Mouse (Mus musculus): Measurements from ENCODE around the gene Dscaml1. TPM values are rescaled to one million over a fixed set of nuclear protein-coding genes. Genes with fewer than 3 reads are reported as not detected.

Gene Dscaml1
- polyA plus RNA-seq, 1 experiment from 2014 or later = 7.0 TPM

- H3K4me3 ChIP-seq (replicated peaks) = no peak overlapping the region
- ATAC-seq (ENCODE audit: low FRiP score) = no peak
- H3K9me3 ChIP-seq = no peaks in the 10 kb centered on the region
- WGBS = 7% methylated on average over 2 of the region's 2 CpGs
- H3K36me3 ChIP-seq (replicated peaks) = no peaks in the 10 kb centered on the region
- H3K27ac ChIP-seq = peak overlapping the region; percentile 90
- peaks cover 62% of the 10 kb centered on the region for H3K4me1 ChIP-seq
- H3K4me2 ChIP-seq = no peak overlapping the region
- H3K27me3 ChIP-seq = no peaks in the 10 kb centered on the region
- peak overlapping the region; percentile 25; the same call in 1 of the 2 replicates for H3K9ac ChIP-seq
Observed at GRCm38 (mm10) chr9:45694256-45694655, 267.8 kb downstream of the Dscaml1 start.

DNA sequence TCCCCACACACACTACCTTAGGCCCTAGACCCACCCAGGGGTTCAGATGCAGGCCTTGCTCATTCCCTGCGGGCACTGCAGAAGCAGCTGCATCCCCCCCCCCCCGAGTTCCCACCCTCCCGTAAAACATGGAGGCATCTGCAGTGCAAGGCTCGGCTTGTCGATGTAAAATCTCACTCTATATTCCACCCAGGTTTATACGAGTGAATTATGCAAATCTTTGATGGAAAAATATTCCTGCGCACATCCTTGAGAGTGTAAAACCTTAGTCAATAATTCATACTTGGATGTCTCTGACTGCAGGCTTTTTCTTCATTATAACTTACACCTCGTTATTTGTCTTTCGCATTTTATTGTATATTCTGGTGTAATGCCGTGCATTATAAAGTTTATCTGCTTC is 272.7 kb downstream of the Dscaml1 start:
- Histone ChIP-seq H3K36me3 (replicated peaks) (no peaks in the 10 kb centered on the region), H3K4me1 (peaks cover 32% of the 10 kb centered on the region), H3K27me3 (no peaks in the 10 kb centered on the region), H3K27ac (0 out of 2 replicates have a peak overlapping the region, but pooled peaks have one; percentile 4), H3K9me3 (no peaks in the 10 kb centered on the region), H3K9ac (no peak overlapping the region), H3K4me3 (replicated peaks) (no peak overlapping the region), H3K4me2 (no peak overlapping the region)
- 80% methylated on average over 10 of the region's 10 CpGs for WGBS
- no peak for ATAC-seq (ENCODE audit: low FRiP score)

- H3K4me2 ChIP-seq = no peak overlapping the region
- ATAC-seq (ENCODE audit: low FRiP score) = no peak
- H3K4me3 ChIP-seq (replicated peaks) = no peak overlapping the region
- H3K27me3 ChIP-seq = no peaks in the 10 kb centered on the region
- H3K4me1 ChIP-seq = peaks cover 5% of the 10 kb centered on the region; the same call in 1 of the 2 replicates
- H3K9me3 ChIP-seq = no peaks in the 10 kb centered on the region
- 89% methylated on average over 3 of the region's 3 CpGs for WGBS
- H3K27ac ChIP-seq = no peak overlapping the region
- H3K9ac ChIP-seq = no peak overlapping the region
- no peaks in the 10 kb centered on the region for H3K36me3 ChIP-seq (replicated peaks)
Observed at GRCm38 (mm10) chr9:45703236-45703635, 276.8 kb downstream of the Dscaml1 start.

GRCm38 (mm10) chr9:45704441-45704840 is 278.0 kb downstream of the Dscaml1 start:
- Histone ChIP-seq H3K9me3 (no peaks in the 10 kb centered on the region), H3K27ac (no peak overlapping the region), H3K4me3 (replicated peaks) (no peak overlapping the region), H3K4me1 (peaks cover 3% of the 10 kb centered on the region; the same call in 1 of the 2 replicates), H3K36me3 (replicated peaks) (no peaks in the 10 kb centered on the region), H3K4me2 (no peak overlapping the region), H3K9ac (no peak overlapping the region), H3K27me3 (no peaks in the 10 kb centered on the region)
- ATAC-seq (ENCODE audit: low FRiP score) = no peak
- 77% methylated on average over 3 of the region's 3 CpGs for WGBS

GRCm38 (mm10) chr9:45710300-45710699 is 283.9 kb downstream of the Dscaml1 start:
- Histone ChIP-seq H3K9ac (no peak overlapping the region), H3K9me3 (no peaks in the 10 kb centered on the region), H3K4me2 (no peak overlapping the region), H3K27me3 (peaks cover 3% of the 10 kb centered on the region; the same call in 1 of the 2 replicates), H3K4me1 (peaks cover 4% of the 10 kb centered on the region; the same call in 1 of the 2 replicates), H3K36me3 (replicated peaks) (no peaks in the 10 kb centered on the region), H3K4me3 (replicated peaks) (no peak overlapping the region), H3K27ac (no peak overlapping the region)
- 73% methylated on average over 11 of the region's 11 CpGs for WGBS
- ATAC-seq (ENCODE audit: low FRiP score) = no peak

- Histone ChIP-seq H3K9me3 (no peaks in the 10 kb centered on the region), H3K4me1 (no peaks in the 10 kb centered on the region), H3K4me3 (replicated peaks) (no peak overlapping the region), H3K27ac (no peak overlapping the region), H3K27me3 (peaks cover 3% of the 10 kb centered on the region; the same call in 1 of the 2 replicates), H3K36me3 (replicated peaks) (no peaks in the 10 kb centered on the region), H3K9ac (no peak overlapping the region), H3K4me2 (no peak overlapping the region)
- no peak for ATAC-seq (ENCODE audit: low FRiP score)
- WGBS = 73% methylated on average over 3 of the region's 3 CpGs
Observed at GRCm38 (mm10) chr9:45715387-45715786, 289.0 kb downstream of the Dscaml1 start.

DNA sequence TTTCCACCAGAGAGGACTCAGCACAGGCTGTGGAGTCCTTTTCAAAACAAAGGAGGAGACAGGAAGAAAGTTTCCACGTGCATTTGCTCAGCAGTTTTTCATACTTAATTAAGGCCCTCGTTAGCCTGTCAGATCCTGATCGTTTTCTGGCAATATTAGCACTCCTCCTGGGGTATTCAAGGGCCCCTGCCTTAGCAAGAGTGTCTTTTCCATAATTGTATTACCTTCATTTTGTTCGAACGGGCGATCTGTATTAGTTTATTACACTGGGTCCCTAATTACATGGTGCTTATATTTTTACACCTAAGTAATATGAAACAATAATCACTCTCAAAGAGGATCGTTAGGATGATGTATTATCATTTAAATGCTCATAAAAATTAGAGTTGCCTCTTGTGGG is 293.6 kb downstream of the Dscaml1 start:
- 37% methylated on average over 7 of the region's 7 CpGs for WGBS
- no peaks in the 10 kb centered on the region; the same call in 1 of the 2 replicates for H3K36me3 ChIP-seq (replicated peaks)

GRCm38 (mm10) chr9:45731851-45732250 is 305.4 kb downstream of the Dscaml1 start:
- 88% methylated on average over 5 of the region's 5 CpGs for WGBS
- Histone ChIP-seq H3K4me3 (replicated peaks) (no peak overlapping the region), H3K36me3 (replicated peaks) (no peaks in the 10 kb centered on the region), H3K9ac (no peak overlapping the region), H3K9me3 (no peaks in the 10 kb centered on the region), H3K4me1 (no peaks in the 10 kb centered on the region), H3K4me2 (no peak overlapping the region), H3K27me3 (no peaks in the 10 kb centered on the region), H3K27ac (no peak overlapping the region)
- no peak for ATAC-seq (ENCODE audit: low FRiP score)

More for the DNA sequence above, 293.6 kb downstream of the Dscaml1 start:
- ATAC-seq (ENCODE audit: low FRiP score) = no peak
- Histone ChIP-seq H3K4me3 (replicated peaks) (no peak overlapping the region), H3K4me2 (no peak overlapping the region), H3K9me3 (no peaks in the 10 kb centered on the region), H3K27me3 (0 out of 2 replicates have a peak, but pooled peaks cover 2% of the 10 kb centered on the region), H3K9ac (no peak overlapping the region), H3K4me1 (no peaks in the 10 kb centered on the region), H3K27ac (no peak overlapping the region)

DNA sequence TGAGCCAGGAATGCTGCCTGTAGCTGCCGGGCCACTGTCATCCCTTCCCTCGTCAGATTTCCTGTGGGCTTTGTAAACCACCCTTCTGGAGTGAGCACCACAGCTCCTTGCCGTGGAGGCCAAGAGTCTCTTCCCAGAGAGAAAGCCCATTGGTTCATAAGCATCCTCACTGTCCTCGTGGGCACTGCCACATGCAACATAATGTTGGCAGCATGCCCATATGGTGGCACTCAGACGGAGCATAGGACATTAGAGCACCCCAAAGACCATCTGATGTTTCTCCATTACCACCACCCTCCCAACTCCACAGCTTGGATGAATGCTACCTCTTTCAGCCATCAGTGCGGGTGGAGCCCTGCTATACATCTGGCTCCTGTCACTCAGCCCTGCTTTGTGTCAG is 306.8 kb downstream of the Dscaml1 start:
- Histone ChIP-seq H3K9me3 (no peaks in the 10 kb centered on the region), H3K27me3 (no peaks in the 10 kb centered on the region), H3K4me3 (replicated peaks) (no peak overlapping the region), H3K9ac (no peak overlapping the region; the same call in 1 of the 2 replicates), H3K4me1 (no peaks in the 10 kb centered on the region), H3K4me2 (no peak overlapping the region), H3K36me3 (replicated peaks) (no peaks in the 10 kb centered on the region), H3K27ac (no peak overlapping the region)
- ATAC-seq (ENCODE audit: low FRiP score) = no peak
- WGBS = 81% methylated on average over 6 of the region's 6 CpGs

DNA sequence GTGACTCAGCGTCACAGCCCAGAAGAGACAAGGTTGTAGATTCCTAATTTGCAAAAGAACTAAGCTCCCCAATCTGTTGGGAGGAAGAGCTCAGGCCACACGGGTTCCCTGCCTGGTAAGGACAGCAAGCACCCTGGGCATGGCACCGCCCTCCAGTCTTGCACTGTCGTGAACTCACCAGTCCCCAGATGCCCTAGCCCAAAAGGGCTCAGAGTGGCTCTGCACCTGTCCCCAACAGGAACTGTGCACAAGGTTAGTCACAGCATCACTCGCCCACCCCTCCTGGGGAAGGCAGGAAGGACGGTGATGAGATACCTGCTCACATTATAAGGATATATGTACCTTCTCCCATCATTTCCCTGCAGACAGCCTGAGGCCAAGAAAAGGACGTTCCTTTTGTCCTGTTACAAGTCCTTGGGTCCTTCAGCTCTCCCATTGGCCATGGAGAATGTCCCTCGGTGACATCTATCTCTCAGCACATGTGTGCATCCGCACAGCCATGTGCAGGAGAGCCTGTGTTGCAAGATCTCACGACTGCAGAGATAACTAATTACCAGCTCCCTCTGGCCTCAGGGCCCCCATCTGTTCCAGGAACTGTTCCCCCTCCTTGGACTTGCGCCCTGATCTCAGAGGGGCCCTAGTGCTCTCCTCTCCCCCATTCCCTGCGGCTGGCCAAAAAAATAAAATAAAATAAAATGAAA is 312.7 kb downstream of the Dscaml1 start:
- Histone ChIP-seq H3K36me3 (replicated peaks) (no peaks in the 10 kb centered on the region), H3K4me2 (no peak overlapping the region), H3K27me3 (peaks cover 13% of the 10 kb centered on the region; the same call in 1 of the 2 replicates), H3K9me3 (no peaks in the 10 kb centered on the region), H3K4me3 (replicated peaks) (no peak overlapping the region), H3K9ac (0 out of 2 replicates have a peak overlapping the region, but pooled peaks have one; percentile 17), H3K4me1 (peaks cover 22% of the 10 kb centered on the region), H3K27ac (peak overlapping the region; percentile 65)
- WGBS = 68% methylated on average over 12 of the region's 12 CpGs
- 0 out of 2 replicates have a peak, but pooled peaks have one; percentile 39 for ATAC-seq (ENCODE audit: low FRiP score)

DNA sequence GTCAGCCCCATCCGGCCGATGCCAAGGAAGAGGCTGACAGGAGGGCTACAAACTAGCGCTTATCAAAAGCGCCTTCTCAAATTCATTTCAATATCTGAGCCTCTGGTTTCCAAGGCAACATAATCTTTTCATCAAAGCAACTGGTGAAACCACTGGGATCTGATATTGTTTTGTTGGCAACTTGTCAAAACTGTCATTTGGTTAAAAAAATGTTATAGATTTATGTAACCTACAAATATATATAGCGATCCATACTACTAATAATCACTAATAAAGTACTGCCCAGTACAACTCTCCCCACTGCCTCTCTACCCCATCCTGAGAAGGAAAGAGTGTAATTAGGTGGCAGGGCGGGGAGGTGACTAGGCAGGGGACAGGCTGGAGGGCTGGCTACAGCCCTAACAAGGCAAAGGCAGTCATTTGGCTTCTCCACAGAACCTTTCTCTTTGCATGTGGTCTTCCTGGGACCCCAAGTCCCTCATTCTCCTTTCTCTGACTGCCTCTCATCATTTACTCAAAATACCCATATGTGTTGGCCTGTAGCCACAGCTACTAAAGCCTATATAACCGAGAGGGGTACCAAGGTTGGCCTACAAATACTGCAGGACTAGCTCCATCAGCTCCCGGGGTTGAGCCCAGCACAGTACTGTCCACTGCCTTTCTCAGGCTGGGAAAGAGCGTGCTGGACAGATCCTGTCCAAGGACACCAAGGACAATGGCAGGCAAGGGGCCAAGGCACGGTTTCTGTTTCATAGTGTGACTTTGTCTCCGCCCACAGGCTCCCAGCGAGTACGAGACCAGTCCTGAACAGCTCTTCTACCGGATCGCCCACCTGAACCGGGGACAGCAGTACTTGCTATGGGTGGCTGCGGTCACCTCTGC is 313.5 kb downstream of the Dscaml1 start:
- peak overlapping the region; percentile 65 for H3K27ac ChIP-seq
- no peaks in the 10 kb centered on the region for H3K36me3 ChIP-seq (replicated peaks)
- H3K4me3 ChIP-seq (replicated peaks) = no peak overlapping the region
- peaks cover 22% of the 10 kb centered on the region for H3K4me1 ChIP-seq
- no peaks in the 10 kb centered on the region for H3K9me3 ChIP-seq
- no peak overlapping the region for H3K4me2 ChIP-seq
- H3K27me3 ChIP-seq = peaks cover 13% of the 10 kb centered on the region; the same call in 1 of the 2 replicates
- WGBS = 64% methylated on average over 17 of the region's 17 CpGs
- ATAC-seq (ENCODE audit: low FRiP score) = no peak; the same call in 1 of the 2 replicates
- H3K9ac ChIP-seq = no peak overlapping the region

GRCm38 (mm10) chr9:45740584-45740980 is 314.2 kb downstream of the Dscaml1 start:
- 67% methylated on average over 2 of the region's 2 CpGs for WGBS
- no peaks in the 10 kb centered on the region for H3K36me3 ChIP-seq (replicated peaks)
- H3K9ac ChIP-seq = no peak overlapping the region
- ATAC-seq (ENCODE audit: low FRiP score) = peak; percentile 36; the same call in 1 of the 2 replicates
- peaks cover 13% of the 10 kb centered on the region; the same call in 1 of the 2 replicates for H3K27me3 ChIP-seq
- no peak overlapping the region for H3K4me3 ChIP-seq (replicated peaks)
- H3K4me1 ChIP-seq = peaks cover 22% of the 10 kb centered on the region
- H3K4me2 ChIP-seq = no peak overlapping the region
- no peak overlapping the region for H3K27ac ChIP-seq
- H3K9me3 ChIP-seq = no peaks in the 10 kb centered on the region
